Mouse (Mus musculus) left cerebral cortex, postnatal 36 days (tissue): ENCODE results near the gene Med19. TPM values are rescaled to one million over a fixed set of nuclear protein-coding genes. Genes with fewer than 3 reads are reported as not detected.
"Not testable (repeated sequence)": the region's sequence is repeated elsewhere in the genome, so short reads cannot be mapped to it uniquely, and the experiment has no call there.

Experiments
- DNase-seq, 2 experiments: peaks; one replicate each; pipeline ENCODE4 v3.0.0; 2021 to 2022; ENCODE audit warnings: low spot score in 2 of 2, mixed read lengths in 1 of 2
- intact Hi-C: fragments of 180-260 bp; cut with DNase I; formaldehyde crosslinking; loops from one replicate; pipeline ENCODE4 v1.15.1; 2025
- total RNA-seq, 2 experiments: library from RNA; stranded (reverse); gene quantifications; 2 replicates each; pipeline ENCODE4 v1.2.3; 2021

Med19 gene
- total RNA-seq, 2 experiments from 2014 or later = 27.2 to 31.9 TPM

GRCm38 (mm10) chr2:84660253-84660652 lies 17.9 kb upstream of the Med19 start:
- intact Hi-C loops = loop anchor here (2.0 kb wide), 1 partner anchor 205 kb away; no protein-coding TSS in a partner anchor

GRCm38 (mm10) chr2:84662866-84663265 lies 15.3 kb upstream of the Med19 start:
- no peak for DNase-seq
- intact Hi-C loops = no loop called here

More at GRCm38 (mm10) chr2:84660253-84660652, 17.9 kb upstream of the Med19 start:
- no peak for DNase-seq

- DNase-seq = no peak
- intact Hi-C loops = no loop called here
Observed at GRCm38 (mm10) chr2:84666081-84666480, 12.1 kb upstream of the Med19 start.

- DNase-seq = no peak
- intact Hi-C loops = no loop called here
Observed at GRCm38 (mm10) chr2:84669828-84670568, 8.2 kb upstream of the Med19 start.

- peak; percentile 83 to 85 for DNase-seq
- intact Hi-C loops = no loop called here
Observed at GRCm38 (mm10) chr2:84670569-84670933, 7.7 kb upstream of the Med19 start, which contains the start of gene Selenoh. Gene Selenoh, minus strand, starts transcription at chr2:84670770.

GRCm38 (mm10) chr2:84671535-84671934 lies 6.7 kb upstream of the Med19 start:
- DNase-seq, intact Hi-C loops: not testable (repeated sequence)

GRCm38 (mm10) chr2:84677270-84677967 lies 783 bp upstream of the Med19 start:
- no peak for DNase-seq
- intact Hi-C loops = loop anchor here (5.0 kb wide), 1 partner anchor 35 kb away; no protein-coding TSS in a partner anchor

GRCm38 (mm10) chr2:84679016-84679415 lies 814 bp downstream of the Med19 start, which contains the start of gene Tmx2:
Gene Tmx2, minus strand, starts transcription at chr2:84679140.
- DNase-seq = no peak
- intact Hi-C loops = loop anchor here (5.0 kb wide), 1 partner anchor 33 kb away; no protein-coding TSS in a partner anchor

- no peak for DNase-seq
- intact Hi-C loops = no loop called here
Observed at GRCm38 (mm10) chr2:84682605-84683183, 4.5 kb downstream of the Med19 start.

- no peak for DNase-seq
- intact Hi-C loops = no loop called here
Observed at GRCm38 (mm10) chr2:84688080-84688844, 10.1 kb downstream of the Med19 start.

GRCm38 (mm10) chr2:84690050-84690449 lies 11.8 kb downstream of the Med19 start:
- intact Hi-C loops = no loop called here

GRCm38 (mm10) chr2:84695007-84695695 lies 16.9 kb downstream of the Med19 start:
- intact Hi-C loops = no loop called here
- no peak for DNase-seq

More at GRCm38 (mm10) chr2:84690050-84690449, 11.8 kb downstream of the Med19 start:
- no peak for DNase-seq

GRCm38 (mm10) chr2:84703497-84703896 lies 25.3 kb downstream of the Med19 start:
- no peak for DNase-seq
- intact Hi-C loops = no loop called here

- intact Hi-C loops = no loop called here
- DNase-seq = no peak
Observed at GRCm38 (mm10) chr2:84704329-84704728, 26.1 kb downstream of the Med19 start.

- no peak for DNase-seq
- intact Hi-C loops = no loop called here
Observed at GRCm38 (mm10) chr2:84705295-84705694, 27.1 kb downstream of the Med19 start.

- intact Hi-C loops = no loop called here
- no peak for DNase-seq
Observed at GRCm38 (mm10) chr2:84707523-84707922, 29.3 kb downstream of the Med19 start.

- intact Hi-C loops = loop anchor here (5.0 kb wide), 1 partner anchor 35 kb away; the partner anchor contains the start of genes Gm28635, Med19 and Tmx2
- DNase-seq = no peak
Observed at GRCm38 (mm10) chr2:84711898-84712297, 33.7 kb downstream of the Med19 start.

- intact Hi-C loops = loop anchor here (5.0 kb wide), 1 partner anchor 37 kb away; the partner anchor contains the start of genes Gm28635, Med19 and Tmx2
Observed at GRCm38 (mm10) chr2:84714422-84714810, 36.2 kb downstream of the Med19 start.

More at GRCm38 (mm10) chr2:84714422-84714810, 36.2 kb downstream of the Med19 start:
- DNase-seq = no peak
